Comparison of ENCODE assay signal across 9 mouse cellular contexts in genomic region chr19:36677101-36678081, GRCm38 (mm10). TPM values are rescaled to one million over a fixed set of nuclear protein-coding genes. Genes with fewer than 3 reads are reported as not detected.
A peak's percentile ranks its signal among the peaks of the same experiment; 100 is the strongest.
DNase-seq lines count a peak whose midpoint lies in the region; ATAC-seq and TF ChIP-seq lines count a peak whose summit lies in the region.
"Had no signal": no experiment of that assay in that cellular context is flagged by ENCODE, and none has a peak within 500 bp of the region (broad histone marks: within the 10 kb centered on the region; RNA-seq: fewer than 3 reads in every experiment).

No protein-coding gene starts in this region.

- H3K4me3 ChIP-seq in gastrocnemius, adult 2 months = peak overlapping the region; percentile 46
- no peak overlapping the region for H3K4me3 ChIP-seq in hindbrain, embryonic 13.5 days

- H3K27ac ChIP-seq in gastrocnemius, adult 2 months = peak overlapping the region; percentile 92
- peak overlapping the region; percentile 84 for H3K27ac ChIP-seq in hindbrain, embryonic 13.5 days
- H3K27ac ChIP-seq: liver, embryonic 14.5 days had no signal

- 62% methylated on average over 18 of the region's 18 CpGs for WGBS in hindbrain, embryonic 13.5 days

- peaks cover 35% of the 10 kb centered on the region for H3K4me1 ChIP-seq in hindbrain, embryonic 13.5 days (replicated peaks)

- TF ChIP-seq CTCF in gastrocnemius, adult 2 months (IDR thresholded peaks at IDR 0.05) = no peak

- ATAC-seq in hindbrain, embryonic 13.5 days (ENCODE audit: low FRiP score) = peak; percentile 46

- no peaks in the 10 kb centered on the region for H3K9me3 ChIP-seq in hindbrain, embryonic 13.5 days

- H3K36me3 ChIP-seq in hindbrain, embryonic 13.5 days = no peaks in the 10 kb centered on the region

- no peaks in the 10 kb centered on the region for H3K27me3 ChIP-seq in hindbrain, embryonic 13.5 days

- DNase-seq in gastrocnemius, adult 2 months = peak; percentile 70
- DNase-seq in gastrocnemius, adult 8-10 months (ENCODE audit: low spot score in 2 of 2) = no peak
- peak; percentile 37 for DNase-seq in testis, postnatal 10 days (ENCODE audit: low spot score)
- DNase-seq in testis, postnatal 14 days (ENCODE audit: low spot score) = no peak
- DNase-seq in thymus, postnatal 4 days = no peak
- no peak for DNase-seq in ovary, postnatal 36 days (ENCODE audit: low spot score)
- DNase-seq in kidney, adult 9 months = no peak

- no peak overlapping the region for H3K9ac ChIP-seq in hindbrain, embryonic 13.5 days
- H3K9ac ChIP-seq: liver, embryonic 14.5 days had no signal

- no peak overlapping the region for H3K4me2 ChIP-seq in hindbrain, embryonic 13.5 days

- intact Hi-C loops in gastrocnemius, adult 2 months (cut with DNase I) = no loop called here

RNA-seq across cellular contexts. Expression of gene Ppp1r3c, which starts 59.1 kb away (rescaled TPM):
- 100 to 1,000 TPM; 675 to 775 TPM for total RNA-seq in gastrocnemius, adult 2 months (2021)
- total RNA-seq in gastrocnemius, adult 8-10 months (2022) = 100 to 1,000 TPM; 231 to 631 (median 418) TPM
- polyA plus RNA-seq in hindbrain, embryonic 13.5 days (2015; fragmentation: Nextera tagmentation; extraction: Ambion mirVana) = 16.1 and 17.0 TPM in 2 replicates

Comparison
In these comparisons a context has a peak if more than half of its experiments do, and no peak if none do; other contexts are left out.
1. DNase-seq: peak in gastrocnemius, adult 2 months (single experiment) and testis, postnatal 10 days (single experiment); none in gastrocnemius, adult 8-10 months (0 of 2), testis, postnatal 14 days (single experiment), thymus, postnatal 4 days (single experiment), ovary, postnatal 36 days (single experiment) and kidney, adult 9 months (single experiment).